Mouse (Mus musculus) myocyte (in vitro differentiated cells): Measurements from ENCODE around the gene Olfr884. TPM values are rescaled to one million over a fixed set of nuclear protein-coding genes. Genes with fewer than 3 reads are reported as not detected.

Experiments
- H3K27me3 ChIP-seq: one replicate; pipeline ENCODE4 v1.6.1; 2011; ENCODE audit not compliant: control insufficient read depth, insufficient read depth, insufficient read length
- H3K36me3 ChIP-seq: one replicate; pipeline ENCODE4 v1.6.1; 2011; ENCODE audit not compliant: control insufficient read depth, insufficient read depth
- H3K4me2 ChIP-seq: one replicate; pipeline ENCODE4 v1.6.1; 2011; ENCODE audit warnings: low read depth, control low read depth
- H3K4me3 ChIP-seq: one replicate; pipeline ENCODE4 v1.5.1; 2011; ENCODE audit warnings: mild to moderate bottlenecking, control low read depth, moderate library complexity
- H3K79me2 ChIP-seq: one replicate; pipeline ENCODE4 v1.6.1; 2011; ENCODE audit not compliant: control insufficient read depth, insufficient read depth
- H3ac ChIP-seq: one replicate; pipeline ENCODE4 v1.6.1; 2011; ENCODE audit not compliant: control insufficient read depth, insufficient read length
- CEBPB ChIP-seq: IDR thresholded peaks from 2 replicates; pipeline ENCODE4 v1.6.1; 2011; ENCODE audit warnings: mild to moderate bottlenecking, moderate library complexity; ENCODE audit not compliant: poor library complexity, insufficient read depth, severe bottlenecking
- E2F4 ChIP-seq: IDR thresholded peaks from one replicate; pipeline ENCODE4 v1.6.1; 2011; ENCODE audit warnings: mild to moderate bottlenecking, control low read depth, moderate library complexity; ENCODE audit not compliant: insufficient read depth
- MAX ChIP-seq: IDR thresholded peaks from one replicate; pipeline ENCODE4 v1.6.1; 2011; ENCODE audit warnings: low read depth, mild to moderate bottlenecking, control low read depth
- MYOD1 ChIP-seq, 3 experiments: IDR thresholded peaks; one replicate each; pipeline ENCODE4 v1.6.1; 2011; ENCODE audit warnings: control low read depth in 2 of 3, low read depth in 2 of 3, mild to moderate bottlenecking in 2 of 3, moderate library complexity in 1 of 3; ENCODE audit not compliant: insufficient read length in 2 of 3, control insufficient read depth in 1 of 3
- MYOG ChIP-seq, 3 experiments: IDR thresholded peaks; one replicate each; pipeline ENCODE4 v1.6.1; 2011; ENCODE audit warnings: control low read depth in 2 of 3, low read depth in 2 of 3, mild to moderate bottlenecking in 2 of 3; ENCODE audit not compliant: insufficient read length in 2 of 3, control insufficient read depth in 1 of 3, insufficient read depth in 1 of 3
- POLR2A ChIP-seq: IDR thresholded peaks from one replicate; pipeline ENCODE4 v1.6.1; 2011; ENCODE audit warnings: low read depth, mild to moderate bottlenecking, control low read depth, moderate library complexity; ENCODE audit not compliant: insufficient read length
- POLR2AphosphoS2 ChIP-seq: IDR thresholded peaks from one replicate; pipeline ENCODE4 v1.6.1; 2011; ENCODE audit warnings: low read depth, control low read depth; ENCODE audit not compliant: insufficient read length
- REST ChIP-seq: IDR thresholded peaks from one replicate; pipeline ENCODE4 v1.6.1; 2011; ENCODE audit warnings: mild to moderate bottlenecking, control low read depth, moderate library complexity; ENCODE audit not compliant: insufficient read depth, insufficient read length
- SRF ChIP-seq: IDR thresholded peaks from one replicate; pipeline ENCODE4 v1.6.1; 2011; ENCODE audit warnings: low read depth; ENCODE audit not compliant: control insufficient read depth, insufficient read length
- TCF12 ChIP-seq: IDR thresholded peaks from one replicate; pipeline ENCODE4 v1.6.1; 2011; ENCODE audit warnings: mild to moderate bottlenecking, control low read depth; ENCODE audit not compliant: poor library complexity, insufficient read depth, severe bottlenecking
- TCF3 ChIP-seq: IDR thresholded peaks from one replicate; pipeline ENCODE4 v1.6.1; 2011; ENCODE audit warnings: low read depth, control low read depth; ENCODE audit not compliant: insufficient read length
- USF1 ChIP-seq: IDR thresholded peaks from one replicate; pipeline ENCODE4 v1.6.1; 2011; ENCODE audit warnings: low read depth, mild to moderate bottlenecking, control low read depth, moderate library complexity
- polyA plus RNA-seq: library from polyadenylated mRNA; unstranded; fragments of >200 nt; fragmentation: generic; extraction: Trizol; gene quantifications from one replicate; pipeline ENCODE4 v1.2.1, GENCODE M21; 2012; ENCODE audit warnings: missing spikeins

Gene Olfr884
- polyA plus RNA-seq = not detected

DNA sequence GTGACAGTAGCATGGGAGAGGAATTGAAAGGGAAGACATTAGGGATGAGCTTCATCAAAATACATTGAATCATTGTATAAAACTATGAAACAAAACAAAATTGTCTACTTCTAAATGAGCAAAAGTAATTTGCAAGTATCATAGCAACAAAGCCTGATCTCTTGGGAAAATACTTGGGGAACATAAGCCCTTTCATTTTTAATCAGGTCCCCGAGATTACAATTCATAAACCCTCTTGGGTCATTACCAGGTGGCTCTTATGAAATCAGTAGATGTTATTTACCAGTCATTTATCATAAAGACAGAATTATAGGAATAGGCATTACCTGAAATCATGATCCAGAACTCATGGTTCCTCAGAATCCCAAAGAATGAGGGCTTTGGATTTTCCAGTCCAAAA lies at the start of gene Olfr884:
Olfr884 (plus strand) TSS at position 301 of the 400 bp plus-strand sequence.
- Histone ChIP-seq H3K27me3 (no peaks in the 10 kb centered on the region), H3K4me3 (no peak within 1 kb of the TSS), H3ac (no peak within 1 kb of the TSS), H3K36me3 (no peaks in the 10 kb centered on the region), H3K79me2 (no peaks in the 10 kb centered on the region), H3K4me2 (no peak within 1 kb of the TSS)
- TF ChIP-seq POLR2A (no peak), POLR2AphosphoS2 (no peak), REST (no peak), CEBPB (no peak), MYOG (IDR thresholded peaks at IDR 0.05; ENCODE audit: control insufficient read depth in 1 of 3, insufficient read depth in 1 of 3, insufficient read length in 2 of 3, low read depth in 2 of 3) (no peak), TCF3 (no peak), SRF (no peak), E2F4 (no peak)

GRCm38 (mm10) chr9:37998581-37999204 lies 47.7 kb upstream of the Olfr884 start:
- H3ac ChIP-seq = no peak overlapping the region
- no peak for TF ChIP-seq MYOG (IDR thresholded peaks at IDR 0.05; ENCODE audit: control insufficient read depth in 1 of 3, insufficient read depth in 1 of 3, insufficient read length in 2 of 3, low read depth in 2 of 3)
- TF ChIP-seq TCF12 = no peak
- TF ChIP-seq POLR2AphosphoS2 = no peak
- TF ChIP-seq REST = no peak
- no peak for TF ChIP-seq TCF3
- no peak for TF ChIP-seq MAX
- no peak for TF ChIP-seq USF1
- TF ChIP-seq E2F4 = no peak
- TF ChIP-seq CEBPB = no peak
- TF ChIP-seq POLR2A = no peak
- TF ChIP-seq MYOD1 (IDR thresholded peaks at IDR 0.05; ENCODE audit: control insufficient read depth in 1 of 3, insufficient read length in 2 of 3, low read depth in 2 of 3) = no peak
- no peak for TF ChIP-seq SRF
- no peaks in the 10 kb centered on the region for H3K27me3 ChIP-seq
- H3K79me2 ChIP-seq = no peaks in the 10 kb centered on the region
- H3K36me3 ChIP-seq = no peaks in the 10 kb centered on the region
- no peak overlapping the region for H3K4me2 ChIP-seq
- H3K4me3 ChIP-seq = no peak overlapping the region

GRCm38 (mm10) chr9:38000021-38000420 lies 46.3 kb upstream of the Olfr884 start:
- Histone ChIP-seq H3K4me3 (no peak overlapping the region), H3K79me2 (no peaks in the 10 kb centered on the region), H3K27me3 (no peaks in the 10 kb centered on the region), H3ac (no peak overlapping the region), H3K36me3 (no peaks in the 10 kb centered on the region), H3K4me2 (no peak overlapping the region)
- TF ChIP-seq CEBPB (no peak), TCF12 (no peak), USF1 (no peak), MYOD1 (IDR thresholded peaks at IDR 0.05; ENCODE audit: control insufficient read depth in 1 of 3, insufficient read length in 2 of 3, low read depth in 2 of 3) (no peak), SRF (no peak), MYOG (IDR thresholded peaks at IDR 0.05; ENCODE audit: control insufficient read depth in 1 of 3, insufficient read depth in 1 of 3, insufficient read length in 2 of 3, low read depth in 2 of 3) (no peak), POLR2A (no peak), MAX (no peak), POLR2AphosphoS2 (no peak), E2F4 (no peak), REST (no peak), TCF3 (no peak)

DNA sequence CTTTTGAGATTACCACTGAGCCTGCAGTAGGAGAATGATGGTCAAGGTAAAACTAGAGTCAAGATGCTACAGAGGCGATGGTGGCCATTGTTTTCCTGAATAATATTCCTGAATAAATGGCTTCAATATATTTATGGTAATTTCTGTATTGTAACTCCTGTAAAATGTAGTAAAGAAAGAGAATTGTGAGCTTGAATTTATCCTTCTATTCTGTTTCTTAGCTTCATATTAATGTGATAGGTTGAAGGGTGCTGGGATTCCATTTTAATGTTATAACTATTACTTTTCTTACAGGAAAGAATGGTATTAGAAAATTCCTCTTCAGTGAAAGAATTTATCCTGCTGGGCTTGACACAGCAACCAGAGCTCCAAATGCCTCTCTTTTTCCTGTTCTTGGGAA lies 20.8 kb upstream of the Olfr884 start, which contains the start of gene Olfr883:
Olfr883 (plus strand) TSS at position 301 of the 400 bp plus-strand sequence.
- TF ChIP-seq REST (no peak), POLR2A (no peak), POLR2AphosphoS2 (no peak), E2F4 (no peak)
- Histone ChIP-seq H3ac (no peak within 1 kb of the TSS), H3K79me2 (no peaks in the 10 kb centered on the region), H3K4me2 (no peak within 1 kb of the TSS), H3K36me3 (no peaks in the 10 kb centered on the region), H3K4me3 (no peak within 1 kb of the TSS), H3K27me3 (no peaks in the 10 kb centered on the region)

DNA sequence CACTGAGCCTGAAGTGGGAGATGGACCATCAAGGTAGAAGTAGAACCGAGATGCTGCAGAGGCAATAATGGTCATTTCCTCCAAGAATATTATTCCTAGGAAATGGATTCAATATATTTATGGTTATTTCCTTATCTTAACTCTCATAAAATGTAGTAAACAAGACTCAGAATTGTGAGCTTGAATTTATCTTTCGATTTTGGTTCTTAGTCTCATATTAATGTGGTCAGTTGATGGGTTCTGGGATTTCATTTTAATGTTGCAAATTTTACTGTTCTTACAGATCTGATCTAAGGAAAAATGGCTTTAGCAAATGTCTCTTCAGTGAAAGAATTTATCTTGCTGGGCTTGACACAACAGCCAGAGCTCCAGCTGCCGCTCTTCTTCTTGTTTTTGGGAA lies 14.7 kb downstream of the Olfr884 start, which contains the start of gene Olfr885:
Olfr885 (plus strand) TSS at position 301 of the 400 bp plus-strand sequence.
- Histone ChIP-seq H3K4me2 (no peak within 1 kb of the TSS), H3K36me3 (no peaks in the 10 kb centered on the region), H3K27me3 (no peaks in the 10 kb centered on the region), H3ac (no peak within 1 kb of the TSS), H3K4me3 (no peak within 1 kb of the TSS), H3K79me2 (no peaks in the 10 kb centered on the region)
- no peak for TF ChIP-seq TCF12
